Mouse (Mus musculus): ENCODE measurements around the gene Alpl. TPM values are rescaled to one million over a fixed set of nuclear protein-coding genes. Genes with fewer than 3 reads are reported as not detected.

The Alpl gene
- polyA plus RNA-seq, 1 experiment, result 20.7 TPM

DNA sequence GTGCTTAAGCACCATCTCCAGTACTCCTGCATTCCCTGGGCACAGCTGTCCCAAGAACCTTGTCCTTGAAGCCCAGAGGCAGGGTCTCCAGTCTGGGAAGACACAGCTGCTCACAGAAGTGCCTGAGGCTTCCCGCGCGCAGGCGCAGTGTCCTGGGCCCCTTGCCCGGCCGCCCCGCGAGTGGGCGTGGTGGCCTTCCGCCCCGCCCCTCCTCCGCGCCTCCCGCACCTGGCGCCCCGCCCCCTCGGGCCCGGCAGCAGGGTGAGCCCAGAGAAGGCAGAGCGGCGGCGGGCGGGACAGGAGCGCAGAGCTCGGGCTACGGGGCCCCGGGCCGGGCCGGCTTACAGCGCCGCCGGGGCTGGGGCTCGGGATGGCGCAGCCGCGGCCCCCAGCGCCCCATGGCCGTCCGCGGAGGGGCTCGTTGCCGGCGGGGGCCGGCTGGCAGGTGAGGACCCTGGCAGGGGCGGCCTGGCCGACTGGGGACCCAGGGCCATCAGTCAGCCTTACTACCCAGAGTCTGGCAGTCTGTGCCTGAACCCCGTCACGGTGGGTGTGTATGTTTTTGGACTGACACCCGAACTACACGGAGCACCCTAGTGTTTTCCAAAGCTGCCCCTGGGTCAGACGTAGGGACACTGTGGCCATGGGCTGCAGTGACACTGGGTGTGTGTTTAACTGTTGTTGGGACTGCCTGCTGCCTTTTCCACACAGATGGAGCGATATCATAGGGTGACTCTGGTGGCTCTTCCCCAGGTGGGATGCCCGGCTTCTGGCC is 88.8 kb downstream of the Alpl start:
- no peaks in the 10 kb centered on the region for H3K4me1 ChIP-seq (ENCODE audit: control insufficient read depth, insufficient read depth, insufficient read length, low read length)
- no peak overlapping the region for H3K27ac ChIP-seq (replicated peaks; ENCODE audit: low read depth, low read length)
- peak overlapping the region; percentile 44 for H3K4me3 ChIP-seq (ENCODE audit: insufficient read depth, low read depth, low read length)

DNA sequence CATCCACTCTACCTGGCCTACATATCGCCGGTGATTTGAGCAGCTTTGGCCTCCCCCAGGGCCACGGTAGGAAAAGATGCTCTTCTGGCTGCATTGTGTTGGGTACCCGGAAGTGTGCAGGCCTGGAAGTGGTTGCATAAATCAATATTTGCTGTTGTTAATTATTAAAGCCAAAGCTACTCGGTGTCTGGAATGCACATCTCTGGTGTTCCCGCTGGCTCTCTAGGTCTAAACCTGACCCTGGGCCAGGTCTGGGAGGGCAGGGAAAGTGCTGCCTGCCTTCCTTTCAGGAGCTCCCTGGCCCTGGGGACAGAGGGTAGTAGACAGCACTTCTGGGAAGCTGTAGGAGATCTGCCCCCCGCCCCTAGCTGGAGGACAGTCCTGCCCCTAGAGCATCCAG is 89.7 kb downstream of the Alpl start:
- Histone ChIP-seq H3K4me1 (ENCODE audit: control insufficient read depth, insufficient read depth, insufficient read length, low read length) (no peaks in the 10 kb centered on the region), H3K27ac (replicated peaks; ENCODE audit: low read depth, low read length) (no peak overlapping the region), H3K4me3 (ENCODE audit: insufficient read depth, low read depth, low read length) (no peak overlapping the region)

DNA sequence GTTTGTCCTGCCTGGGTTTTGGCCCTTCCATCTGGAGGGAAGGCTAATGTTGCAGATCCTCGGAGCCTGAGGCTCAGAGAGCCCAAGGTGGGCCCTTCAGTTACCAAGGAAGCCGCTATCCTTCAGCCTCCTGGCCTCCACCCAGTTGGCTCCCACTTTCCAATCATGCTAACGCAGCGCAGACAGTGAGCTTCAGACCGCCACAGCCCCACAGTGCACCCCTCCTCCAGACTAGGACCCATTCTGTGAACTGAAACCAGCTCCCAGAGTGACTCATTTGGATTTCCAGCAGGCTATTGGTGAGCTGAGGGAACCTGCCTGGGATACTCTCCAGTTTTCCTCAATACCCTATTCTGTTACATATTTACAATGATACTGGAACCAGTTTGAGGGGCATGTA is 90.8 kb downstream of the Alpl start:
- no peaks in the 10 kb centered on the region for H3K4me1 ChIP-seq (ENCODE audit: control insufficient read depth, insufficient read depth, insufficient read length, low read length)

DNA sequence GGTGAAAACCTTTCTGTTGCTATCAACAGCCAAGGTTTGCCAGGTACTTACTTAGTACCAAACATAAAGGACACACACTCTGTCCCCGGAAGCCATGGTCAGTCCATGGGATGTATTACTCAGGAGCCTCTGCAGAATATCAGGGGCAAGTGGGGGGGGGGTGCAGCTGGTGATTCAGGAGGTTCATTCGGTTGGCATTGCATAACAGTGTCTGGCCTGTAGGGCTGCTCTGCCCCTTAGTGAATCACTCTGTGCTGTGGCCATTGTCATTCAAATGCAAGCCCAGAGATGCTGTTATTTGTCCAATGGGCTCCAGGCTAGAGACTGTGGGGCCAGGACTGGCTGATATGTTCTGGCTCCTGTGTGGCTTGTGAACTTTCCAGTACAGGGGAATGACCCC is 91.6 kb downstream of the Alpl start:
- H3K27ac ChIP-seq (replicated peaks; ENCODE audit: low read depth, low read length), result no peak overlapping the region
- no peaks in the 10 kb centered on the region for H3K4me1 ChIP-seq (ENCODE audit: control insufficient read depth, insufficient read depth, insufficient read length, low read length)
- no peak overlapping the region for H3K4me3 ChIP-seq (ENCODE audit: insufficient read depth, low read depth, low read length)

More for the DNA sequence above, 90.8 kb downstream of the Alpl start:
- Histone ChIP-seq H3K4me3 (ENCODE audit: insufficient read depth, low read depth, low read length) (no peak overlapping the region), H3K27ac (replicated peaks; ENCODE audit: low read depth, low read length) (no peak overlapping the region)

DNA sequence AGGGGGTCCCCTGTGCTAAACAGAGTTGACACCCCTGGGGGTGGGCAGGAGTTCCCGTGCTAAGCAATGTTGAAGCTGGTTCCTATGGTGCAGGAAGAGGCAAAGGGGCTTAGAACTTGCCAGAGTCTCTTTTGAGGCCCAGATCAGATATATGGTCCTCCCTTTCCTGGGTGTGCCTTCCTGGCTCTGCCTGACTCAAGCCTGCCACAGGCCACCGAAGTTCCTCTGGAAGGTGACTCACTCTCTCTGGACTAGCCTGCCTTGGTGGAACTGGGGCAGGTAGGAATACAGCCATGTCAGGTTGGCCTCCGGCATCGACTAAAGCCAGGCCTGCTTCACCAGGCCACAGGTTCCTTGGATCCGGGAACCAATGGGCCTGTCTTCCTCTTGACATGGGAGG is 93.1 kb downstream of the Alpl start:
- H3K4me3 ChIP-seq (ENCODE audit: insufficient read depth, low read depth, low read length), result no peak overlapping the region
- H3K4me1 ChIP-seq (ENCODE audit: control insufficient read depth, insufficient read depth, insufficient read length, low read length), result no peaks in the 10 kb centered on the region
- no peak overlapping the region for H3K27ac ChIP-seq (replicated peaks; ENCODE audit: low read depth, low read length)

DNA sequence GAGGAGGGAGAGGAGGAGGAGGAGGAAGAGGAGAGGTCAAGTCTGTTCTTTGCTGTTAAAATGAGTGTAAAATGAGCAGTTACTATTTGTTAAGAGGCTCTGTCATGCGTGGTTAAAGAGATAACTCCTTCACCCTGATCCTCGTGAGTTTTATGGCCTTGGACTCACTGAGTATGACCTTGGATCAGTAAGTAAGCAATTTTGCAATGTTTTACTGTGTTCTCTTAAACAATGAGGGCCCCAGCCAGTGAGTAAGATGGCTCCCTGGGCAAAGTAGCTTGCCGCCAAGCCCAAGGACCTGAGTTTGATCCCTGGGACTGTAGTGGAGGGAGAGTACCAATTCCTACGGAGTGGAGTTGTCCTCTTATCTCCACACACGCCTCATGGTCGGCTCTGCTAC is 95.2 kb downstream of the Alpl start:
- H3K4me1 ChIP-seq (ENCODE audit: control insufficient read depth, insufficient read depth, insufficient read length, low read length), result no peaks in the 10 kb centered on the region
- H3K4me3 ChIP-seq (ENCODE audit: insufficient read depth, low read depth, low read length), result no peak overlapping the region
- H3K27ac ChIP-seq (replicated peaks; ENCODE audit: low read depth, low read length), result no peak overlapping the region

DNA sequence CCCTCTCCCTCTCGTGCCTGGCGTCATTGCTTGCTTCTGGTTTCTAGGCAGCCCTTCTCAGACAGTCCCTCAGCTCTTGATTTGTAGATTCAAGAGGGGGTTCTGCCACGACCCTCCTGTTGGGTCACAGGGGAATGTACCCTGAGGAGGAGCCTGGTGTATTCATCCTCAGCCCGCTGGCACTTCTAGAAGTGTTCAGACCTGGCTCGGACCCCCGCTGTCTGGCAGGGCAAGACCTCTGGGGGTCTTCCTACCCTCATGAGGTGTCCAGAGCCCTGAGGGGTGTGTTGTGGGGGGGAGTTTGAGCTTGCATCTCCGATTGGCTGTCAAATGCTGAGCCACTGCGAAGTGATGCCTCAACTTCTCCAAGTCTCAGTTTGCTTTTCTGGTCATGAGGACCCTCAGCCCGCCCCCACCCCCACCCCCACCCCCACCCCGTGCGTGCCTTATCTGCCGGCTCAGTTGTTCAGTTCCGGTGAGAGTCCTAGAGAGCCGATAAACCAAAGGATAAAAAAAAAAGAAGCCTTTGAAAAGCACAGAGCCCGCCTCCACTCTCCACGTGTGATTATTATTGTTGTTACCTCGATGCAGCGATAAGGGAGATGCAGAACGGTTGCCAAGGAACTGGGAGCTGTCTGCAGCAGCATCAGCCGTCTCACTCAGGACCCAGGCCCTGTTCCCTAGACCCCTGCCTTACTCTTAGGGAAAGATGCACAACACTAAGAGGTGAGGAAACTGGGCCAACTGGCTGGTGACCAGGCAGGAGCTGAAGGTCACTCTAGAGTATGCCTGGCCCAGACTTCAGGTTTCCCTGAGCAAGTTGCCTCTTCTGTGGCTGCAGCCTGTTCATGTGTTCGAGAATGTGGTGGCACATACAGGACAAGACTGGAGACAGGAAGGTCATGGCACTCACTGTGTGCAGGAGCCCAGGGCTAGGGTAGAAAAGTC is 96.6 kb downstream of the Alpl start:
- Histone ChIP-seq H3K4me3 (ENCODE audit: insufficient read depth, low read depth, low read length) (no peak overlapping the region), H3K27ac (replicated peaks; ENCODE audit: low read depth, low read length) (no peak overlapping the region), H3K4me1 (ENCODE audit: control insufficient read depth, insufficient read depth, insufficient read length, low read length) (no peaks in the 10 kb centered on the region)

DNA sequence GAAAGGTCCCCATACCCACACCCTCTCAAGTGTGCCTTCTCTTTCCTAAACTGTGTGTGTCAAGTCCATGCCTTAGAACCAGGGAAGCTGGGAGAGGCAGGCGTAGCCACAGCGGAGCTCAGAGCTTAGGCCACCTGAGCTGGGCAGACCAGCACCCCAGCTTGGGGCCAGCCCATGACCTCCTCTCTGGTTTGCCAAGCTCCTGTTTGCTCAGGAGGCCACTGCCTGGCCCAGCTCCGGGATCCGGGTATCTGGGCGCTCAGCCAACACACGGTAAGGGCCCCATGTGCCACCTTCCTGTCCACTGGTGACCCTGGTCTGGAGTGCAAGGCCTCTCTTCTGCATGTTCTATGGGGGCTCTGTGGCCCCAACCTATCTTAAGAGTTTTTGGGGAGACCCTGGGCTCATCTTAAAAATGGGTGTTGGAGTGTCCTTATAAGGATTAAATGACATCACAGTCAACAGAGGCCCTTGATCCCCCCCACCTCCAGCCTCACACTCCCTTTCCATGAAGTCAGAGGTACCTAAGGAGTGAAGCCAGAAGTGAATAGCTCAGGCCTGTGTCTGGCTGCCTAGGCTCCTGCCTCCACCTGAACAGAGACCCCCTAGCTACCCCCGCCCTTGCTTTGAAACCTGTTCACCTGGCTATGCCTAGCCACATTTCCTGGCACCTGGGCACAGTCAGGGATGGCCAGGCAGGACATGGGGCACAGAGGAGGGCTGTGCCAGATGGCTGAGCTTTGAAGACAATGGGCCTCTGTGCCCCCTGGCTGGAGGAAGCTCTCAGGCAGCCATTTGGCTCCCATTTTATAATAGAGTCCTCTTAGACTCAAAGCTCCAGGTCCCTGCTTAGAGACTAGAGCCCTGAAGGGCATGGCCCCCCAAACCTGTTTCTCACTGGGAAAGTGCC is 97.9 kb downstream of the Alpl start:
- Histone ChIP-seq H3K4me1 (ENCODE audit: control insufficient read depth, insufficient read depth, insufficient read length, low read length) (no peaks in the 10 kb centered on the region), H3K4me3 (ENCODE audit: insufficient read depth, low read depth, low read length) (no peak overlapping the region), H3K27ac (replicated peaks; ENCODE audit: low read depth, low read length) (no peak overlapping the region)

DNA sequence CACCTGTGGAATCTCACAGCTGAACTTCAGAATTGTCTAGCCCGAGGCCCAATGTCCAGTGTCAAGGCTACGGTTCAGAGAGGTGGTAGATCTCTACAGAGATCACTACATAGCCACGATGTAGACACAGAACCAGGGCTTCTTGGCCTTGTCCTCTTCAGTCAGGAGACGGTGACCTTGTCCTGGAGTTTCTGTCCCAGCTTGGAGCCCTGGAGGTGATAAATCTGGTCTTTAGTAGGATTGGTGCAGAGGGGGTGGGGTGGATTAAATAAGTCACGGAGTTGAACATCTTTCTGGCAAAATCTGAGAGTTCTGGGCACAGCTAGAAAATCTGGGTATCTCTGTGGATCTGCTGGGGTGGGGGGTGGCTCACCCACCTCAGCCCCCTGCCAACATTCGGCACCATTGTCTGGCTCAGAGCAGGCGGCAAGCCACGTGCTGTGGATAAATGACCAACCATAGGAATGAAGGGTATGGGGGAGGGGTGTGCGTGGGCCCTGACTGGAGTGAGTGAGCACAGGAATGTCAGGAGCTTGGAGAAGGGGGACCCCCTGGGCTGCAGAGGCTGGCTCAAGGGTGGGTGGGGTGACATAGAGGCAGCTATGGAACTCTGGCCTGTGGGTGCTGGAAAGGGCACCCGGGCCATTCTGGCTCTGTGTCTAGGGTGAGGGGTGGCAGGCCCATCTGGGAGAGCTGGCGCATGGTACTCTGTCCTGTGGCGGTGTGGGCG is 98.9 kb downstream of the Alpl start:
- H3K4me3 ChIP-seq (ENCODE audit: insufficient read depth, low read depth, low read length), result no peak overlapping the region
- no peaks in the 10 kb centered on the region for H3K4me1 ChIP-seq (ENCODE audit: control insufficient read depth, insufficient read depth, insufficient read length, low read length)
- no peak overlapping the region for H3K27ac ChIP-seq (replicated peaks; ENCODE audit: low read depth, low read length)

DNA sequence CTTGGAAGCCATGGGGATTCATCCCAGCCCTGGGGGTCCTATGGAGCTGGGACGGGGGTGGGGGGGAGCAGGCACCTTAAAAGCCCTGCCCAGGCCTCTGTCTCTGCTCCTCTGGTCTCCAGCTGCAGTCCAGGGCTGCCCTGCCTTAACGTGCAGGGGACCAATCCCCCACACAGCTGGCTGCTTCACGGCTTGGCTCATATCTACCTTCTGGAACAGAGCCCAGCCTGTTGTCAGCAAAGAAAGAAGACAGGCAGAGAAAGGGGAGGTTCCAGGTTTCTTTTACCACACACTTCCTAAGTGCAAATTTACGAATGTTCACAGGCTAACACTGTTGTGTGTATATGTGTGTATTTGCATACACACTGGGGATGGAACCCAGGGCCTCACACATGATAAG is 100.3 kb downstream of the Alpl start:
- Histone ChIP-seq H3K4me3 (ENCODE audit: insufficient read depth, low read depth, low read length) (no peak overlapping the region), H3K4me1 (ENCODE audit: control insufficient read depth, insufficient read depth, insufficient read length, low read length) (no peaks in the 10 kb centered on the region), H3K27ac (replicated peaks; ENCODE audit: low read depth, low read length) (no peak overlapping the region)

DNA sequence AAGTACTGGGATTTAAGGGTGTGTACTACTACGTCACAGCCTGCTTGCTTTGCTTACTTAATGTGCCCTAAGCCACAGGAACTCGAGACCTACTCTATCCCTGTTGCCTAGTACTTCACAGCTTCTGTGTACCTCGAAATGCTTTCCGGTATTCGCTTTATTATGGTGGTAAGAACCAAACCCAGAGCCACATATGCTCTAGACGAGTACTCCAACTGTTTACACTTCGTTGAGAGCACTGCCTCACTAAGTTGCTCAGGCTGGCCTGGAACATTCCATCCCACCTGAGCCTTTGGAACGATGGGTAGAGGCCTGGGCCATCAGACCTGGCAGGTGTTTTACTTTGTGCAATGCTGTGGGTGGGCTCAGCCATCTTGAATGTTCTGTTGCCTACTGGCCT is 100.9 kb downstream of the Alpl start:
- no peak overlapping the region for H3K4me3 ChIP-seq (ENCODE audit: insufficient read depth, low read depth, low read length)
- no peaks in the 10 kb centered on the region for H3K4me1 ChIP-seq (ENCODE audit: control insufficient read depth, insufficient read depth, insufficient read length, low read length)
- no peak overlapping the region for H3K27ac ChIP-seq (replicated peaks; ENCODE audit: low read depth, low read length)

DNA sequence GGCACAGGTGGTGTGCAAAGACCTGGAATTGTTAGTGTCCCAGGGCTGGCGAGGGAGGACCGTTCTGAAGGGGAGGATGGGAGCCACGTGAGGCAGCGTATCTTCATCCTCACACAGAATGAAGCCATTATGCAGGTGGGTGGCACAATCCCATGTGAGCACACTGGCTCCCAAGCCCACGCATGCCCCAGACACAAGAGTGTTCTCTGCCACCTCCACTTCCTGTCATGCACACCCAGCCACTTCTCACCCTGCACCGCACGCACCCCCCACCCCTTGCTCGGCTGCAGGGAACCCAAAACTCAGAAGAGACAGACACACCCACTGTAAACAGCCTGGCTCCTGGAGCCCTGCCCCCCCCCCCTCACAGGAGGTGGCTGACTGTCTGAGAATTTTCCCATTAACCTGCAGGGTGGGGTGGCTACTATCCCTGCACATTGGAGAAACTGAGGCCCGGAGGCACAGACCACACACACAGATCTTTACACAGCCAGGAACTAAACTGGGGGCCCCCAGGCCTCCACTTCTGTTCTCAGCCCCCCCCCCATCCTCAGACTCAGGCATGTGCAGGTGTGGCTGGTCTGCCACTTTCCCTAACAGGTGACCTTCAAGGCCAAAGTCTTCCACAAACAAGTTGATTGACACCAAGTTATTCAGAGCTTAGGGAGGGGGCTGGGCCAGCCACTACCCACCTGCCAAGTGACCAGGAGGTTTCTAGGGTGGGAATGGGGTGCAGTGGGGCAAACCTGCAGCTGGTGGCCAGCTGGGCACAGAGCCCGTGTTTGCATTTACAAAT is 103.9 kb downstream of the Alpl start:
- Histone ChIP-seq H3K4me1 (ENCODE audit: control insufficient read depth, insufficient read depth, insufficient read length, low read length) (no peaks in the 10 kb centered on the region), H3K27ac (replicated peaks; ENCODE audit: low read depth, low read length) (no peak overlapping the region), H3K4me3 (ENCODE audit: insufficient read depth, low read depth, low read length) (no peak overlapping the region)

All from brown adipose tissue, adult 24 weeks (tissue).